ENCODE assay signal across 13 mouse cellular contexts in genomic region chr8:8421713-8422112, GRCm38 (mm10).
DNase-seq lines count a peak whose midpoint lies in the region; ATAC-seq and TF ChIP-seq lines count a peak whose summit lies in the region.
"Had no signal": no experiment of that assay in that cellular context is flagged by ENCODE, and none has a peak within 500 bp of the region (broad histone marks: within the 10 kb centered on the region; RNA-seq: fewer than 3 reads in every experiment).

No protein-coding gene starts in this region.

- ATAC-seq in forebrain, embryonic 15.5 days (replicated peaks) = peak; percentile 71
- ATAC-seq in heart, postnatal 0 days (ENCODE audit: insufficient read depth, low read depth) = peak; percentile 86
- no peak for ATAC-seq in liver, embryonic 12.5 days
- ATAC-seq: intestine, embryonic 16.5 days had no signal

- H3K36me3 ChIP-seq in forebrain, embryonic 15.5 days = no peaks in the 10 kb centered on the region
- H3K36me3 ChIP-seq in forebrain, embryonic 10.5 days (replicated peaks) = no peaks in the 10 kb centered on the region
- H3K36me3 ChIP-seq in heart, postnatal 0 days (replicated peaks; ENCODE audit: control insufficient read depth, insufficient read depth, low read length) = no peaks in the 10 kb centered on the region
- no peaks in the 10 kb centered on the region for H3K36me3 ChIP-seq in liver, embryonic 12.5 days
- H3K36me3 ChIP-seq: embryonic facial prominence, embryonic 15.5 days had no signal

- peaks cover 4% of the 10 kb centered on the region; the same call in 1 of the 2 replicates for H3K4me1 ChIP-seq in forebrain, embryonic 15.5 days
- peaks cover 4% of the 10 kb centered on the region for H3K4me1 ChIP-seq in forebrain, embryonic 10.5 days
- H3K4me1 ChIP-seq in heart, postnatal 0 days (ENCODE audit: control insufficient read depth, insufficient read depth) = no peaks in the 10 kb centered on the region
- no peaks in the 10 kb centered on the region for H3K4me1 ChIP-seq in liver, embryonic 12.5 days

- H3K9ac ChIP-seq in forebrain, embryonic 15.5 days (replicated peaks) = no peak overlapping the region
- no peak overlapping the region for H3K9ac ChIP-seq in heart, postnatal 0 days (replicated peaks; ENCODE audit: low read depth, low read length)
- H3K9ac ChIP-seq in liver, embryonic 12.5 days = no peak overlapping the region
- H3K9ac ChIP-seq: embryonic facial prominence, embryonic 15.5 days had no signal

- no peak overlapping the region for H3K4me2 ChIP-seq in forebrain, embryonic 15.5 days (replicated peaks)
- H3K4me2 ChIP-seq in heart, postnatal 0 days (ENCODE audit: low read depth, low read length) = no peak overlapping the region
- no peak overlapping the region for H3K4me2 ChIP-seq in liver, embryonic 12.5 days
- H3K4me2 ChIP-seq: embryonic facial prominence, embryonic 15.5 days; liver, embryonic 11.5 days had no signal

- no peaks in the 10 kb centered on the region for H3K27me3 ChIP-seq in forebrain, embryonic 15.5 days
- no peaks in the 10 kb centered on the region for H3K27me3 ChIP-seq in forebrain, embryonic 10.5 days (ENCODE audit: poor library complexity, severe bottlenecking)
- H3K27me3 ChIP-seq in heart, postnatal 0 days (ENCODE audit: control insufficient read depth, insufficient read depth, low read length) = no peaks in the 10 kb centered on the region
- H3K27me3 ChIP-seq in liver, embryonic 12.5 days (replicated peaks) = no peaks in the 10 kb centered on the region
- H3K27me3 ChIP-seq: CH12.LX; embryonic facial prominence, embryonic 15.5 days had no signal

- no peak for TF ChIP-seq CTCF in heart, postnatal 0 days (IDR thresholded peaks at IDR 0.05; ENCODE audit: low read depth)

- 49% methylated on average over 5 of the region's 5 CpGs for WGBS in forebrain, embryonic 15.5 days
- 88% methylated on average over 5 of the region's 5 CpGs for WGBS in forebrain, embryonic 10.5 days
- WGBS in heart, postnatal 0 days = 37% methylated on average over 5 of the region's 5 CpGs
- 68% methylated on average over 5 of the region's 5 CpGs for WGBS in liver, embryonic 12.5 days (ENCODE audit: insufficient replicate concordance)

- no peak for TF ChIP-seq EP300 in heart, postnatal 0 days (IDR thresholded peaks at IDR 0.05; ENCODE audit: low read depth)

- H3K27ac ChIP-seq in forebrain, embryonic 15.5 days (replicated peaks) = no peak overlapping the region
- H3K27ac ChIP-seq in forebrain, embryonic 10.5 days = no peak overlapping the region
- H3K27ac ChIP-seq in heart, postnatal 0 days (ENCODE audit: low read depth) = no peak overlapping the region
- no peak overlapping the region for H3K27ac ChIP-seq in liver, embryonic 12.5 days
- H3K27ac ChIP-seq: embryonic facial prominence, embryonic 15.5 days had no signal

- intact Hi-C loops in left cerebral cortex, postnatal 4 days (cut with DNase I) = no loop called here

- H3K9me3 ChIP-seq in forebrain, embryonic 15.5 days = no peaks in the 10 kb centered on the region
- no peaks in the 10 kb centered on the region for H3K9me3 ChIP-seq in forebrain, embryonic 10.5 days
- no peaks in the 10 kb centered on the region for H3K9me3 ChIP-seq in heart, postnatal 0 days (replicated peaks; ENCODE audit: control insufficient read depth, low read length)
- H3K9me3 ChIP-seq in liver, embryonic 12.5 days (replicated peaks) = no peaks in the 10 kb centered on the region
- H3K9me3 ChIP-seq: embryonic facial prominence, embryonic 15.5 days had no signal

- no peak for DNase-seq in forebrain, embryonic 10.5 days (ENCODE audit: extremely low spot score, low spot score)
- DNase-seq in left cerebral cortex, postnatal 4 days = peak; percentile 65
- DNase-seq in left cerebral cortex, adult 9 months (ENCODE audit: low spot score in 2 of 2) = no peak
- peak; percentile 29 to 31 for DNase-seq in heart, adult 9 months (ENCODE audit: low spot score in 2 of 2)
- DNase-seq in heart, postnatal 0 days (ENCODE audit: low spot score) = peak; percentile 18
- DNase-seq: kidney, postnatal 10 days; right cerebral cortex, postnatal 4 days had no signal

- H3K4me3 ChIP-seq in forebrain, embryonic 15.5 days = no peak overlapping the region
- no peak overlapping the region for H3K4me3 ChIP-seq in forebrain, embryonic 10.5 days
- H3K4me3 ChIP-seq in heart, postnatal 0 days (ENCODE audit: low read depth, low read length) = no peak overlapping the region
- H3K4me3 ChIP-seq in liver, embryonic 12.5 days = no peak overlapping the region
- H3K4me3 ChIP-seq: embryonic facial prominence, embryonic 15.5 days had no signal

Comparison
In these comparisons a context has a peak if more than half of its experiments do, and no peak if none do; other contexts are left out.
1. DNase-seq: peak in left cerebral cortex, postnatal 4 days (single experiment), heart, adult 9 months (2 of 2) and heart, postnatal 0 days (single experiment); none in forebrain, embryonic 10.5 days (single experiment) and left cerebral cortex, adult 9 months (0 of 2).